Mouse (Mus musculus): ENCODE measurements around the gene Sh2d7. TPM values are rescaled to one million over a fixed set of nuclear protein-coding genes. Genes with fewer than 3 reads are reported as not detected.

Gene Sh2d7
- not detected in 2 replicates for polyA plus RNA-seq (2015; fragmentation: Nextera tagmentation; extraction: Ambion mirVana)

DNA sequence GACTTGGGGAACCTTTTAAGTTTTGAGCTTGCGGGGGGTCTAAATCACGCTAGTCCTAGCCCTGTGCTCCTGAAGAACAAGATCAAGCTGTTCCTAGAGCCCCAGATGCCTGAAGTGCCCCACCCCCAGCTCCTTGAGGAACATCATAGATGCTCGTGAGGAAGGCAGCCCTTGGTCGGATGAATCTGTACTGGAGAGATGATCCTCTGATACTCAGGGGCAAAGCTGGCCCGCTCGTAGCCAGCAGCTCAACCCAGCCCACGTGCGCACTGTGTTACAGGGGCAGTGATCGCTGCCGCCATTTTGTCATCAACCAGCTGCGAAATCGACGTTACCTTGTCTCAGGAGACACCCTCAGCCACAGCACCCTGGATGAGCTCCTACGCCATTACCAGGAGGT is at the start of gene Sh2d7:
Gene Sh2d7, plus strand, starts transcription at position 301 of the 400 bp plus-strand sequence.
- ATAC-seq (replicated peaks; ENCODE audit: low FRiP score) = no peak
- 93% methylated on average over 14 of the region's 14 CpGs for WGBS
- Histone ChIP-seq H3K4me2 (no peak within 1 kb of the TSS), H3K4me1 (no peaks in the 10 kb centered on the region), H3K27me3 (no peaks in the 10 kb centered on the region), H3K4me3 (replicated peaks) (no peak within 1 kb of the TSS), H3K27ac (no peak within 1 kb of the TSS), H3K36me3 (no peaks in the 10 kb centered on the region), H3K9ac (no peak within 1 kb of the TSS), H3K9me3 (replicated peaks) (no peaks in the 10 kb centered on the region)

DNA sequence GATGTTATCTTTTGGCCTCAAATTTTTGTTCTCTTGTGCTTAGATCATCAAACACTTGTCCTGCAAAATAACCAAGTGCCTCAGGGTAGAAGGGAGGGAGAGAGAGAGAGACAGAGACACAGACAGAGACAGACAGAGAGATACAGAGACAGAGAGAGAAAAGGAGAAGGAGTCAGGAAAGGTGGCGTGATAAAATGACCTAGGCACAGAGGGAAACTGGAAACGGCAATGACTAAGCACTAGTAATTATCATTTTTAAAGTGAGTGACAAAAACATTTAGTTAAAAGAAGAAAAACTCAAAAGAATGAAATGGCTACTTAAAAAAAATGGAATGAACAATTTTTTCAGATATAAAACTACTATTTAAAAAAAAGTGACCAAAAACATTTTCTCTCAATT is 49.2 kb upstream of the Sh2d7 start:
- ATAC-seq (replicated peaks; ENCODE audit: low FRiP score) = no peak
- no peaks in the 10 kb centered on the region for H3K27me3 ChIP-seq
- no peak overlapping the region for H3K9ac ChIP-seq
- H3K4me1 ChIP-seq = no peaks in the 10 kb centered on the region
- H3K27ac ChIP-seq = no peak overlapping the region
- H3K36me3 ChIP-seq = no peaks in the 10 kb centered on the region
- WGBS = 74% methylated on average over 2 of the region's 2 CpGs
- H3K4me3 ChIP-seq (replicated peaks) = no peak overlapping the region
- no peak overlapping the region for H3K4me2 ChIP-seq
- no peaks in the 10 kb centered on the region for H3K9me3 ChIP-seq (replicated peaks)

DNA sequence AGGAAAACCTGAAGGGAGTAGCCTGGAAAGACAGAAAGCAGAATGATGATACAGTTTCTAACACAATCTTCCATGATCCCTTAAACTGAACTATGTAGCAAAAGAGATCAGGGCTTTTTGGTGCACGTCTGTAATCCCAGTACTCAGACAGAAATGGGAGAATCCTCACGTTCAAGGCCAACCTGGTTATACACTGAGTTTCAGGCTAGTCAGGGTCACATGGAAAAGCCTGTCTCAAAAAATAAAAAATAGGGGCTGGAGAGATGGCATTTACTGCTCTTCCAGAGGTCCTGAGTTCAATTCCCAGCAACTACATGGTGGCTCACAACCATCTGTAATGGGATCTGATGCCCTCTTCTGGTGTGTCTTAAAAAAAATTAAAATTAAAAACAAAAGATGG is 48.4 kb upstream of the Sh2d7 start:
- Histone ChIP-seq H3K4me2 (no peak overlapping the region), H3K4me3 (replicated peaks) (no peak overlapping the region), H3K9ac (no peak overlapping the region), H3K9me3 (replicated peaks) (no peaks in the 10 kb centered on the region), H3K36me3 (no peaks in the 10 kb centered on the region), H3K27ac (no peak overlapping the region), H3K27me3 (no peaks in the 10 kb centered on the region), H3K4me1 (no peaks in the 10 kb centered on the region)
- no peak for ATAC-seq (replicated peaks; ENCODE audit: low FRiP score)
- WGBS = 90% methylated on average over 2 of the region's 2 CpGs

DNA sequence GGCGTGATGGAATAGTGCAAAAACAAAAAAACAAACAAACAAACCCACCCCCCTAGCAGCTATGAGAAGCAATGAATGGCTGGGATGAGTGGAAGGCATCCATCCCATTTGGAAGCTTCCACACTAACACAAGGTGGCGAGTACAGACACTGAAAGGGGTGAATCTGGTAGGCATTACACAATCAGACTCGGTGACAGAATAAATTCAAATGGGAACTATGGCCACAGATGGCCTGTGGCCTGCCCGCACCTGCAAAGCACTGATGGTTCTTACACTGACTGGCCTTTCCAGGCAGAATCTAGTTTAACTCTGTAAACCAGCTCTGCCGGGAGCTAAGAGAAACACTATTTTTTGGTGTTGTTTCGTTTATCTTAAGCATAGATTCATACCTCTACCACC is 39.5 kb upstream of the Sh2d7 start:
- 88% methylated on average over 6 of the region's 6 CpGs for WGBS
- no peaks in the 10 kb centered on the region for H3K9me3 ChIP-seq (replicated peaks)
- H3K27me3 ChIP-seq = peaks cover 14% of the 10 kb centered on the region
- no peak overlapping the region for H3K9ac ChIP-seq
- ATAC-seq (replicated peaks; ENCODE audit: low FRiP score) = no peak
- H3K4me1 ChIP-seq = peaks cover 15% of the 10 kb centered on the region
- no peak overlapping the region for H3K4me2 ChIP-seq
- no peak overlapping the region for H3K4me3 ChIP-seq (replicated peaks)
- H3K27ac ChIP-seq = no peak overlapping the region
- no peaks in the 10 kb centered on the region for H3K36me3 ChIP-seq

DNA sequence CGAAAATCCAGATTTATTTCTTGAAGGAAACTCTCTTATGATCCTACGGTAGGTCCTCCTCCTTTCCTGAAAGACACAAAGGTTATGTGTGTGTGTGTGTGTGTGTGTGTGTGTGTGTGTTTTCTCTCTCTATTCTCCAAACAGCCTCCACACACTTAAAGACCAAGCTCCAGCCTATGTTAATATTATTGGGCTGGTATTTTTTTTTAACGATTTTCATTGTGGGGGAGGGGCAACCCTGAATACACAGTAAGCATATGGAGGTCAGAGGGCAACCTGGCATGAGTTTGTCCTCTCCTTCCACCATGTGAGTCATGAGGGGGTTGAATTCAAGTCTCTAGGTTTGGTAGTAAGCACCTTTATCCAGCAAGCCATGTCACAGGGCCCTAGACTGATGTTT is 39.0 kb upstream of the Sh2d7 start:
- Histone ChIP-seq H3K36me3 (no peaks in the 10 kb centered on the region), H3K9me3 (replicated peaks) (no peaks in the 10 kb centered on the region), H3K27me3 (peaks cover 16% of the 10 kb centered on the region), H3K27ac (no peak overlapping the region), H3K4me3 (replicated peaks) (no peak overlapping the region), H3K4me1 (peaks cover 15% of the 10 kb centered on the region), H3K9ac (no peak overlapping the region), H3K4me2 (no peak overlapping the region)
- 79% methylated on average over 3 of the region's 3 CpGs for WGBS
- no peak for ATAC-seq (replicated peaks; ENCODE audit: low FRiP score)

DNA sequence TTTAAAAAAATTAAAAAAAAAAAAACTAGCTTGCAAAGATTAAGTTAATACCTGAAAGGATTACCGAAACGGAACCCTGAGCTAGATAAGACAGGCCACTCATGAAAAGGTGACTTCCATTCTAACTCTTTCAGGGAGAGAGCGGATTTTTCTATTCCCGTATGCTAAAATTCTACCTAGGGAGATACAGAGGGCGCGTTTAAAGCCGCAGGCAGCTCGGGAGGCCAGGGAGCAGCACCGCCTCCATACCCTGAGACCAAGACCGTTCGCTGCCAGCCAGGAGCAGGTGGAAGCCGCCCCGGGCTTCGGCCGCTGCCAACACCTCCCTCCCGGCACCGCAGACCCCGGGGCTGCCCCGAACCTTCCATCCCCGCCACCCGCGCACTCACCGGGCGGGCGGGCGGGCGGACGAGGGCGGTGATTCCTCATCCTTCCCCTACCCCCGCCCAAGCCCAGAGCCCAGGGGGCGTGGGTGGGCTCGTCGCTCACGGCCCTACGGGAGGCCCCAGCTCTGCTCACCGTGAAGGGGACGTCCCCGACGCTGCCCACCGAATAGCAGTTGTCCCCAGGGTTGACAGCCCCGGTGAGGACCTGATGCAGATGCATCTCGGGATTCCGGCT is 37.8 kb upstream of the Sh2d7 start:
- Histone ChIP-seq H3K4me3 (replicated peaks) (peak overlapping the region; percentile 81), H3K9ac (peak overlapping the region; percentile 62), H3K9me3 (replicated peaks) (no peaks in the 10 kb centered on the region), H3K27me3 (peaks cover 18% of the 10 kb centered on the region), H3K27ac (peak overlapping the region; percentile 60; the same call in 1 of the 2 replicates), H3K36me3 (no peaks in the 10 kb centered on the region), H3K4me1 (peaks cover 15% of the 10 kb centered on the region), H3K4me2 (peak overlapping the region; percentile 99)
- no peak; the same call in 1 of the 2 replicates for ATAC-seq (replicated peaks; ENCODE audit: low FRiP score)
- WGBS = under 1% methylated on average over 43 of the region's 43 CpGs

DNA sequence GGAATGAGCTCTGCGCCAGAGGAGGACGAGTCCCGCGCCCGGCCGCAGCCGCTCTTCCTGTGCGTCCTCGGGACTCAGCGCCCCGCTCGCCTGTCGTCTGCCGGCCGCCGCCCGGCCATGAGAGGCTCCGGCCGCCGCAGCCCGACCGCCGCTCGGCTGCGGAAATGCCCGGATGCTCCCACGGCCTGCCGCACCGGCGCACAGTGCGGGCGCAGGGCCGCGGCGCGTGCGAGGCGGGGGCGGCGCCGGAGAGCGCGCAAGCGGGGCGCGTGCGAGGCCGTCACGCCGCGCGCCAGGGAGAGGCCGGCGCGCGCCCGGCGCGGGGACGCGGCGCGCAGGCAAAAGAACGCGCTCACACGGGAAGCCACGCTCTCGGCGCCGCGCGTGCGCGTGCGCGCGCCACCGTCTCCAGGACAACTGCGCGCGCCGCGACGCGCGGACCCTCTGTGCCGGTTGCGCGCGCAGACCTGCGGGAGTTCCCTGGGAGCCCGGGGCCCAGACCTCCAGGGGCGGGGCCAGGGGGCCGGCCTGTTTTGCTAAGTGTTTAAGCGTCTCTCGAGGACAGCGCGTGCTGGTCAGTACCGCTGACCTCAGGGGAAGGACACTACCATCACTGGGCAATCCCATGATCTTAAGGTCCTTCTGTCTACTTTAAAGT is 37.2 kb upstream of the Sh2d7 start, which contains the start of gene Dmxl2:
Gene Dmxl2, minus strand, starts transcription at position 174 of the 658 bp plus-strand sequence.
- WGBS = under 1% methylated on average over 95 of the region's 99 CpGs

DNA sequence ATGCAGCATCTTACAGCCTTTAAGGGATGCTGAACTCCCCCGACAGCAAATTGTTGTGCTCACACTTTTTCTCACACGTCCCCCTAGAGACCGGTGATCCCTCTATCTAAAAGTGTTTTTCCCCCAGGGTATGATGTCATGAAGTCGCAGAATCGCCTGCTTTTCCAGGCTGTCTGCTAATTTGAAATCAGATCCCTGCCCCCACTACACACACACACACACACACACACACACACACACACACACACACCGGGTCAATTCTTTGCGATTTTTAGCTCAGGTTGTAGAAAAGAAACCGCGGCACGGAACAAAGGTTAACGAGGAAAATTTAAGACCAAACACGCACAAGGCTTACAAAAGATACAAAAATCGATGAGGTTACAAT is 36.7 kb upstream of the Sh2d7 start:
- H3K27me3 ChIP-seq = peaks cover 18% of the 10 kb centered on the region
- WGBS = 3% methylated on average over 13 of the region's 13 CpGs
- H3K9me3 ChIP-seq (replicated peaks) = no peaks in the 10 kb centered on the region
- H3K4me1 ChIP-seq = peaks cover 15% of the 10 kb centered on the region
- ATAC-seq (replicated peaks; ENCODE audit: low FRiP score) = peak; percentile 13; the same call in 1 of the 2 replicates
- H3K9ac ChIP-seq = peak overlapping the region; percentile 62; the same call in 1 of the 2 replicates
- H3K4me2 ChIP-seq = peak overlapping the region; percentile 99
- H3K27ac ChIP-seq = no peak overlapping the region
- H3K4me3 ChIP-seq (replicated peaks) = peak overlapping the region; percentile 81
- H3K36me3 ChIP-seq = no peaks in the 10 kb centered on the region

More for the DNA sequence above, 37.2 kb upstream of the Sh2d7 start, which contains the start of gene Dmxl2:
- Histone ChIP-seq H3K9me3 (replicated peaks) (no peaks in the 10 kb centered on the region), H3K9ac (peak within 1 kb of the TSS; percentile 62), H3K36me3 (no peaks in the 10 kb centered on the region), H3K4me1 (peaks cover 15% of the 10 kb centered on the region), H3K27ac (peak within 1 kb of the TSS; percentile 60; the same call in 1 of the 2 replicates), H3K4me3 (replicated peaks) (peak within 1 kb of the TSS; percentile 81), H3K4me2 (peak within 1 kb of the TSS; percentile 99), H3K27me3 (peaks cover 18% of the 10 kb centered on the region)
- peak; percentile 93 for ATAC-seq (replicated peaks; ENCODE audit: low FRiP score)

DNA sequence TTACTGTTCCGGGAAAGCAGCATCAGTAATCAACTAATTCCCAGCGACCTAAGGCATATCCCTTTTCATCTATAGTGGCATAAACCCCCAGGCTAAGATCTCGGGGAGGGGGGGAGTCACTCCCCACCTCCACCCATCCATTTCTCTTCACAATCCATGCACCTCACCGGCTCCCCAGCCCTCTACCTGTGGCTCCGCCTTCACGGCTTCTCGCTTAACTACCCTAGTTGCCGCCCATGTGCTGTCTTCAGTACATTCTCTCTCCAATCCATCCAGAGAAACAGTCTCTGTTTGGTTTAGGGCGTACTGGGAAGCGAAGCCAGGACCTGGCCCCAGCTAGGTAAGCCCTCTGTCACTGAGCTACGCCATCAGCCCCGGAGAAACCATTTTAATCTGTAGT is 35.9 kb upstream of the Sh2d7 start:
- Histone ChIP-seq H3K36me3 (no peaks in the 10 kb centered on the region), H3K27ac (no peak overlapping the region), H3K4me3 (replicated peaks) (peak overlapping the region; percentile 81), H3K4me2 (peak overlapping the region; percentile 99), H3K9ac (no peak overlapping the region), H3K27me3 (peaks cover 18% of the 10 kb centered on the region), H3K4me1 (peaks cover 15% of the 10 kb centered on the region), H3K9me3 (replicated peaks) (no peaks in the 10 kb centered on the region)
- ATAC-seq (replicated peaks; ENCODE audit: low FRiP score) = no peak
- 9% methylated on average over 12 of the region's 12 CpGs for WGBS

DNA sequence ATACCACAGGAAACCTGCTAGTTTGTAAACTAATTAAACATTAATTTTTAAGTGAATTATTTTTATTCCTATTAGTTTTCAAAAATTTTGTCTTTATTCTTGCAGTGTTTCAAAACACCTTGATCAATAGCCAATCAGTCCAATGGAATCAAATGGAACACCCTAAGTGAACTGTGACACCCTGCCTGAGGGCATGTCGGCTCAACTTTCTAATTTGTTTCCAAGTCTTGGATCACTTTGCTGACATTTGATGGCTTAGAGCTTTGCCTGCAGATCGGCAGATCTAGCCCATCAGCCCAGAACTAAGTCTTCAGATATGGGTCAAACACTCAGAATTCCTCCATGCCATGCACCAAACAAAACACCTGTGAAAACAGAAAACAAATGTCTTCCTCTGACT is 22.8 kb upstream of the Sh2d7 start:
- Histone ChIP-seq H3K9me3 (replicated peaks) (no peaks in the 10 kb centered on the region), H3K9ac (no peak overlapping the region), H3K27me3 (no peaks in the 10 kb centered on the region), H3K4me2 (no peak overlapping the region), H3K36me3 (no peaks in the 10 kb centered on the region), H3K4me3 (replicated peaks) (no peak overlapping the region), H3K27ac (no peak overlapping the region), H3K4me1 (no peaks in the 10 kb centered on the region)
- ATAC-seq (replicated peaks; ENCODE audit: low FRiP score) = no peak
- 80% methylated on average over 2 of the region's 2 CpGs for WGBS

DNA sequence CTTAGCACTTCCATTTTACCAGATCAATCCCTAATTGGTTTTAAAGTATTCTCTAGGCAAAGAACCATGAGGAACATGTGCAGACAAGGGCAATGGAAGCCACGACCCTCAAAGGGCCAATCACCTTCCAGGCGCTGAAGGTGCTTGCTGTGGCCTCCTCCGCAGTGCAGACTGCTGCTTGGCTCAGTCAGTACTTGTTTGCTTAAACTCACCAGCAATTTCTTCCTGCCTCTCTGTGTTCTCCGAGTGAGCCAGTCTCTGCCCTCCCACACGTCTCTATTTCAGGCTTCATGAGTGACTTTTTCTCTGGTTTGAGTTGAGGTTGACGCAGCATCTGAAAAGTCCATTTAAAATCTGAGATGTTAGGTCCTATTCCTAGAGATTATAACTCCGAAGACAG is 19.9 kb upstream of the Sh2d7 start:
- Histone ChIP-seq H3K4me1 (no peaks in the 10 kb centered on the region), H3K4me3 (replicated peaks) (no peak overlapping the region)

DNA sequence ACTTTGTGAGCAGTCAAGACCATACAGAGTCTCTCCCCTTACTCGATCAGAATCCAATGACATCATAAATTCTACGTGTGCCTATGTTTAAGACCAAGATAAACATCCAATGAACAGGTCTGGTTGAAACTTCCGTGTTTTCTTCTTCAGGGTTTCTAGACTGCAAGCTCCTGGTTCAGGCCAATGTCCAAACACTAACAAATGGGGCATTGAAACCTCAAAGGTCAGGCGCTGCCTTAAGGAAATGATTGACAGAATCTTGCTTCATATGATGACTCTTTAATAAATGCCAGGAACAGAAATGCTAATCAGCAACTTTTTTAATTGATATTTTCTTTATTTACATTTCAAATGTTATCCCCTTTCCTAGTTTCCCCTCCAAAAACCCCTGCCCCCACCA is 18.5 kb upstream of the Sh2d7 start:
- Histone ChIP-seq H3K4me2 (no peak overlapping the region), H3K27ac (no peak overlapping the region), H3K27me3 (no peaks in the 10 kb centered on the region), H3K4me1 (no peaks in the 10 kb centered on the region), H3K9me3 (replicated peaks) (no peaks in the 10 kb centered on the region), H3K4me3 (replicated peaks) (no peak overlapping the region), H3K36me3 (no peaks in the 10 kb centered on the region), H3K9ac (no peak overlapping the region)
- no peak for ATAC-seq (replicated peaks; ENCODE audit: low FRiP score)
- WGBS = 61% methylated on average over 4 of the region's 4 CpGs

More for the DNA sequence above, 19.9 kb upstream of the Sh2d7 start:
- Histone ChIP-seq H3K9ac (no peak overlapping the region), H3K4me2 (no peak overlapping the region), H3K36me3 (no peaks in the 10 kb centered on the region), H3K27ac (no peak overlapping the region), H3K9me3 (replicated peaks) (no peaks in the 10 kb centered on the region), H3K27me3 (no peaks in the 10 kb centered on the region)
- ATAC-seq (replicated peaks; ENCODE audit: low FRiP score) = no peak
- 43% methylated on average over 7 of the region's 7 CpGs for WGBS
